Mouse (Mus musculus) adrenal gland, adult 8-10 months (tissue): ENCODE data around the gene Slfnl1. TPM values are rescaled to one million over a fixed set of nuclear protein-coding genes. Genes with fewer than 3 reads are reported as not detected.
A peak's percentile ranks its signal among the peaks of the same experiment; 100 is the strongest.

ENCODE experiments used
- DNase-seq: peaks from one replicate; pipeline ENCODE4 v3.0.0; 2022
- total RNA-seq, 4 experiments: library from RNA; stranded (reverse); gene quantifications; 2 replicates each; pipeline ENCODE4 v1.2.4; 2022

Slfnl1 gene
- under 1 TPM; 0.22 to 0.59 (median 0.39) TPM for total RNA-seq

- DNase-seq = no peak
Measured at GRCm38 (mm10) chr4:120531986-120532385, at the start of gene Slfnl1. Slfnl1 (plus strand) TSS chr4:120532231.

GRCm38 (mm10) chr4:120487707-120488106, 44.3 kb upstream of the Slfnl1 start:
- DNase-seq = no peak

- DNase-seq = no peak
Measured at GRCm38 (mm10) chr4:120506955-120507354, 25.1 kb upstream of the Slfnl1 start.

GRCm38 (mm10) chr4:120511203-120511602, 20.8 kb upstream of the Slfnl1 start:
- DNase-seq = no peak

GRCm38 (mm10) chr4:120514366-120514765, 17.7 kb upstream of the Slfnl1 start:
- DNase-seq = no peak

GRCm38 (mm10) chr4:120516491-120516890, 15.5 kb upstream of the Slfnl1 start:
- DNase-seq = no peak

- DNase-seq = no peak
Measured at GRCm38 (mm10) chr4:120516907-120517306, 15.1 kb upstream of the Slfnl1 start.

GRCm38 (mm10) chr4:120517335-120517734, 14.7 kb upstream of the Slfnl1 start:
- no peak for DNase-seq

GRCm38 (mm10) chr4:120521761-120522160, 10.3 kb upstream of the Slfnl1 start:
- DNase-seq = no peak

- no peak for DNase-seq
Measured at GRCm38 (mm10) chr4:120522351-120522750, 9.7 kb upstream of the Slfnl1 start.

- DNase-seq = no peak
Measured at GRCm38 (mm10) chr4:120523092-120523491, 8.9 kb upstream of the Slfnl1 start.

GRCm38 (mm10) chr4:120528171-120528570, 3.9 kb upstream of the Slfnl1 start:
- DNase-seq = no peak

GRCm38 (mm10) chr4:120538664-120539063, 6.6 kb downstream of the Slfnl1 start:
- no peak for DNase-seq

GRCm38 (mm10) chr4:120544896-120545295, 12.9 kb downstream of the Slfnl1 start:
- DNase-seq = no peak

GRCm38 (mm10) chr4:120556592-120556991, 24.6 kb downstream of the Slfnl1 start:
- no peak for DNase-seq

GRCm38 (mm10) chr4:120565726-120566125, 33.7 kb downstream of the Slfnl1 start:
- no peak for DNase-seq

GRCm38 (mm10) chr4:120568005-120568404, 36.0 kb downstream of the Slfnl1 start:
- no peak for DNase-seq

GRCm38 (mm10) chr4:120569025-120569424, 37.0 kb downstream of the Slfnl1 start:
- DNase-seq = no peak

GRCm38 (mm10) chr4:120569486-120570437, 37.7 kb downstream of the Slfnl1 start, which contains the start of gene Ctps:
Ctps (minus strand) TSS chr4:120570276.
- DNase-seq = peak; percentile 89

- no peak for DNase-seq
Measured at GRCm38 (mm10) chr4:120570438-120571069, 38.5 kb downstream of the Slfnl1 start.

- DNase-seq = no peak
Measured at GRCm38 (mm10) chr4:120571070-120571464, 39.0 kb downstream of the Slfnl1 start.

GRCm38 (mm10) chr4:120571691-120572090, 39.7 kb downstream of the Slfnl1 start:
- no peak for DNase-seq

GRCm38 (mm10) chr4:120580894-120581293, 48.9 kb downstream of the Slfnl1 start:
- no peak for DNase-seq

- no peak for DNase-seq
Measured at GRCm38 (mm10) chr4:120581711-120582110, 49.7 kb downstream of the Slfnl1 start.
